Mouse (Mus musculus): ENCODE measurements around the gene Methig1. TPM values are rescaled to one million over a fixed set of nuclear protein-coding genes. Genes with fewer than 3 reads are reported as not detected.
A peak's percentile ranks its signal among the peaks of the same experiment; 100 is the strongest.
"Not testable (repeated sequence)": the region's sequence is repeated elsewhere in the genome, so short reads cannot be mapped to it uniquely, and the experiment has no call there.

Methig1 gene
- total RNA-seq (2022): under 1 TPM in 1 of 4 experiments, not detected in 3; 0.45 TPM

DNA sequence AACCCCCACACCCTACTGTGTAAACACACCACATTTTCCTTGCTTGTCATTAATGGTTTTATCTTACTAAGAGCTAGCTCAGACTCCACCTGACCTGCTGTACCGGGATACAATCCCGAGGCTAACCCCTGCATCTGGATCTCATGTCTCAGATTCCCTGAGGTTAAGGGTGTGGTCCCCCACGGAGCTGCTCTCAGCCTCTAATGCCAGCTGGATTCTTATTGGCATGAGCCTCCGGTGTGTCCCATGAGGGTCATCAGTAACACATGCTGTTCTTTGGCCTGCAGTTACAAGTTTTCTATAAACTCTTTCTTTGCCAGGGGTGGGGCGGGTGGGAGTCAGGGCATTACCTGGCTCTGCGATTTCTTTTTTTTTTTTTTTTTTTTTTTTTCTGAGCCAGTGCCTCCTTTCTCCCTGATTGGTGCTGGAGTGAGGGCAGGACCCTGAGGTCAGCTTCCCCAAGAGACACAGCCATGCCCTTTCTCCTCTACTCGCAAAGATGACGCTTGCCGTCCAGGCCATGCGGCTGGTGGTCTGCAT is at the start of gene Methig1, which contains the start of gene Mettl7a2:
TSS of gene Methig1 (plus strand) at position 439 of the 540 bp plus-strand sequence.
TSS of gene Mettl7a2 (plus strand) at position 490 of the 540 bp plus-strand sequence.
- DNase-seq (ENCODE audit: low spot score in 2 of 2): no peak

DNA sequence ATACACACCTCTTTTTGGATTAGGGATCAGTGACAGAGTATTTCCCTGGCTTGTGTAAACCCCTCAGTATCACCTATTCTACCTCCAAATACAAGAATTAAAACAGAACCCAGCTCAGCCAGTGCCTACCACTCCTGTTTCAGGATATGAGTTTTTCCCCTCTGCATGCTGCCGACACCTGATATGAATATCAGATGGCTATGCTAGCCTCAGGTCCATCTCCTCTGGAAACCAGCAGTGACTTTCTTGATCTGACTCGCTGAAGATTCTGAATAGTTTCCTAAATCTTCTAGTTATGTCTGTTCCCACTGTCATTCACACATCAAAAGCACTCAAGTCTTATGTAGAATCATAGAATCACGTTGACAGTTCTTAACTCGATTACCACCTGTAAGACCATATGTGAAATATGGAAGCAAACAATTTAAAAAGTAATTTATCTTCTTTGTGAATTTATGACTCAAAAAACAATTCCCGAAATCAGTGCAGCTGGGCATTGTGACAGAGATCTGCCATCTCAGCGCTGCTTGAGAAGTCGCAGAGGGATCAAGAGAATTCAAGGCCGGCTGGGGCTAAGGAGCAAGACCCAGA is 49.4 kb upstream of the Methig1 start:
- no peak for DNase-seq (ENCODE audit: low spot score in 2 of 2)

DNA sequence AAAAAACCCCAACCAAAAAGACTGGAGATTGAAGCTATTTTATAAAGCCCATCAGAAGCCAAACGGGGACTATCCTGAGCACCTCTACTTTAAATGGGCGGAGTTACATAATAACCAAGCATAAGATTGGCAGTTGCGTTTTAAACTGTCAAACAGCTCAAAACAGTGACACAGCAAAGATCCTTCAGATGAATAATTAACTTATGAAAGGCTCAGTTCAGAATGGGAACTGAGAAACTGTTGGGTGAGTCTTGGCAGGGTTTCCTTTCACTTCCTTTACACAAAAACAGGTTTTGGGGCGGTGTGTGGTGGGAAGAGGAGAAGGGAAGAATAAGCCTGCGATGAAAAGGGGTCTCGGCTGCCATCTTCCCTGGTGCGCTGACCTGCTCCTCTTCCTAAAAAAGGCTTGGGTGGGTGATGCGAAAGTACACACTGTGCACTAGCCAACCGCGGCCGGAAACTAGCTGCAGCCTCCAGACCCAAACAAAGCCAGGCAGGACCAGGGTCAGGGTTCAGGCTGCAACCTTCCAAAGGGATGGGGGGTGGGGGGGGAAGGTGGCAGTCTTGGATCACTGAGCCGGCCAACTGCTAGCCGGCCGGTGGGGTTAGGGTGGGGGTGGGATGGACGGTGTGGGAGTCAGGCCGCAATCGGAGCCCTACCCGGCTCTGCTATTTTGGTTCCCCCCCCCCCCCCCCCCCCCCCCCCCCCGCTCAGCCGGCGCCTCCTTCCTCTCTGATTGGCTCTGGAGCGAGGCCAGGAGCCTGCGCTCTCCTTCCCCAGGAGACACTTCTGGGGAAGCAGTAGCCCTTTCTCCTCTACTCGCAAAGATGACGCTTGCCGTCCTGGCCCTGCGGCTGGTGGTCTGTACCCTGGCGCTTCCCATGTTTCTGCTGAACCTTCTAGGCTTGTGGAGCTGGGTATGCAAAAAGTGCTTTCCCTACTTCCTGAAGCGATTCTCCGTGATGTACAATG is 48.6 kb upstream of the Methig1 start, which contains the start of gene Mettl7a1:
TSS of gene Mettl7a1 (plus strand) at position 122 of the 973 bp plus-strand sequence.
- peak; percentile 71 to 84 for DNase-seq (ENCODE audit: low spot score in 2 of 2)

DNA sequence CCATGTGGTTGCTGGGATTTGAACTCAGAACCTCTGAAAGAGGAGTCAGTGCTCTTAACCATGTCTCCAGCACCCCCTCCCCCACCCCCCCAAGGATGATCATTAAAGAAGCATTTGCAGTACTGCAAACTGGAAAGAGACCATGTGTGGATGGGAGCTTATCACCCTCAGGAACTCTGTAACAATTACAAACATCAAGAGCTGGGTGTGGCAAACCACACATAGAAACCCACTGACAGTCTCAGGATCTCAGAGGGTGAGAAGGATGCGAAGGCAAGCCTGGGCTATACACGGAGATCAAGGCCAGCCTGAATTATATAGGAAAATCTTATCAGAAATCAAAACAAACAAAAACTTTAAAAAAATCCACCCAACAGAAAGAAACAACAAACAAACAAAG is 46.7 kb upstream of the Methig1 start:
- DNase-seq (ENCODE audit: low spot score in 2 of 2): no peak

DNA sequence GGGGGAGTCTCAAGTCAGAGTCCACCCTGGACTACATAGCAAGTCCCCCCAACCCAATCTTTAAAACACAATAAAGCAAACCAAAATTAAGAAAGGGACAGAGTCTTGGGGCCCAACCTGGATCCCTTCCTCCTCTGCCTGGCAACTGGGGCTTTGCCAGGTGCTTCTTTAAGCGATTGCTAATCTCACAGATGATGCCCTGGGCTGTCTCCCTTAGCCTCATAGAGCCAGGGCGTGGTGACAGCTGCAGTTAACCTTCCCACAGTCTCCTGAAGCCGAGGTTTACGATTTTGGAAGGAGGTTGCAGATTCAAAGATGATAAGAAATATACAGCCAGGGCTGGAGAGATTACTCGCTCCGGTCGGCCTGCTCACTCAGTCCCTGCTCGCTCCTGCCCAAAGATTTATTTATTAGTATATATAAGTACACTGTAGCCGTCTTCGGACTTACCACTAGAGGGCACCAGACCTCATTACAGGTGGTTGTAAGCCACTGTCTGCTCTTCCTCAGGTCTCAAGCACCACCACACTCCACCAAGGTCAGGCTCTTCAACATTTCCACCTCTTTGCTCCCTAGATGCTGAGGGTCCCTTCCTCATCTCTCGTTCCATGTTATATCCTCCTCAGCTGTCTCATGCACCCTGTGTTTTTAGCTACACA is 45.4 kb upstream of the Methig1 start:
- DNase-seq (ENCODE audit: low spot score in 2 of 2): not testable (repeated sequence)

DNA sequence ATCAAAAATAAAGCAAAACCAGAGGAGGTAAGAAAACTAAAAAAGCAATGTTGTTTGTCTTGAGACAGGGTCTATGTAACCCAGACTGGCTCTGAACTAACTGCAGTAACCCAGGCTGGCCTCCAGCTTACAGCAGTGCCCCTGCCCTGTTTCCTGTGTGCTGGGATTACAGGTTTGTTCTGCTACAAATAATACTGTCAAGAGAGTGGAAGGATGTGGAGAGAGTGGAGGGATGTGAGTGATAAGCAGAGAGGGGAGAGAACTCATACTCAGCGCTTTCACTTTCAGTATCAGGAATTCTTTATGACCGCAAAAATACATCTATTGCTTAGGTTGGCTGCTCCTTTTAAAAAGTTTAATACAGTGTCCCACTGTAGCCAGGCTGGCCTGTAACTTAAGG is 40.6 kb upstream of the Methig1 start:
- no peak for DNase-seq (ENCODE audit: low spot score in 2 of 2)

DNA sequence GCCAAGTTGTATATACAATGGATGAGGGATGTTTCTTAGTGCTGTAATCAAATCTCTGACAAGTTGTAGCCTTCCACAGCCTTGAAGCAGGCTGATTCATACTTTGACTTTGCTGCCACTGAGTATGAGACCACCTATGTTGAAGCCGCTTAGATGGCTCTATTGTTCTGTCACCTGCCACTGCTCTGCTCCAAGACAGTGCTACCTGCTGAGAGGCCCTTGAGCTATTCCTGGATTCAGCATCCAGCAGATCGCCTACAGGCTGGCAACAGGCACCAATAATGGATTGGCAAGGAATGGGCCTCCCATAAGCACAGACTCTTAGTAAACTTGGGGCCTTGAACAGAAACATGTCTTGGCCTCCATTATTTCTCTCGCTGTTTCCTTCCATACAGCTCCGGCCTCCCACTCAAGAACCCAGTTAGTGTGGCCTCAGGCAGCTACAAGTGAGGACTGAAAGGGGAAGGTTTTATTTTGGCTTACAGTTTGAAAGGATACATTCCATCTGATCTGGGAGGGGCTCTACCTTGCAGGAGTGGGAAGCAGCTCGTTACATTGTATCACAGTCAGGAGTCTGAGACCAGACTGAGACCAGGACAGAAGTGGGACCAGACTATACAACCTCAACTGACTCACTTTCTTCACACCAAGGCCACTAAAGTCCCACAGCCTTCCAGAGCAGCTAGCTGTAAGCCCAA is 38.4 kb upstream of the Methig1 start:
- no peak for DNase-seq (ENCODE audit: low spot score in 2 of 2)

DNA sequence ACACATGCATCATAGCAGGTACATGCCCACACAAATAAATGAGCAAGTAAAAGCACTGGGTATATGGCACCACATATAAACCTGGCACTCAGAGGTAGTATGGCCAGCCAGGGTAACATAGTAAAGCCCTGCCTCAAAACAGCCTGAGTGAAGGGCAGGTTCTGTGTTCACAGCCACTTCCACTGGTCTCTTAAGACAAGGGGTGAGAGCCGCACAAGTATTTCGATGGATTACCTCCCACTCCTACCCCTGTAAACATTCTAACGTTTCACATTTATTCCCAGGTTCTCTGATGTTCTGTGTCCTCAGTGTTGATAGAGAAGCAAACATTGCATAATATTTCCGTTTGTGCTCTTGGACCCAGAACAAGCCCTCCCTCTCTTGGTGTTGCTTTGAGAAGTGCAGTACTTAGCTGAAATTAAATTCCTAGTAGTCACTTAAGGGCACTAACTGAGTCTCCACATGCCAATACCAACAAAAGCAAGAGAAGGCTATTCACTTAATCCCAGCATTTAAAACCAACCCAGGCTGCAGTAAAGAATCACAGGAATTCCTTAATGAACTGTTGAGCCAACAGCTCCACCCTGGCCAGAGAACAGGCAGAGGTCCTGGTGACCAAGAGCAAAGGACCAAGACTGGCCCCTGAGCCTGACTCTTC is 34.8 kb upstream of the Methig1 start:
- DNase-seq (ENCODE audit: low spot score in 2 of 2): not testable (repeated sequence)

DNA sequence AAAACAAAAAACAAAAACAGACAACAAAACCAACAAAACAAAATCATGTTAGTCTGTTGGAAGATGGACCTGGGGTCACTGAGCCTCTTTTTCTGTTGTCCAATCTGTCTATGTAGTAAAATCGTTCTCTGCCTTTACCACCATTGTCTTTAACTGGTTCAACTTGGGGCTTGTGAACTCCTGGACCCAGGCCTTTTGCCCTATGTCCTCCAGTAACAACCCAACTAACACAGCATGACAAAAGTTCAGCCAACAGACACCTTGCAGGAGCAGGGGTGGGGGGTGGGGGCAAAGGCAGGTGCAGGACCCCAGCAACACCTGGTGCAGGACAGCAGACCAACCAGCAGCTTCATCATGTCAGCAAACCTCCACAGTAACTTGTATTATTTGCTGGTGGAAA is 33.1 kb upstream of the Methig1 start:
- no peak for DNase-seq (ENCODE audit: low spot score in 2 of 2)

DNA sequence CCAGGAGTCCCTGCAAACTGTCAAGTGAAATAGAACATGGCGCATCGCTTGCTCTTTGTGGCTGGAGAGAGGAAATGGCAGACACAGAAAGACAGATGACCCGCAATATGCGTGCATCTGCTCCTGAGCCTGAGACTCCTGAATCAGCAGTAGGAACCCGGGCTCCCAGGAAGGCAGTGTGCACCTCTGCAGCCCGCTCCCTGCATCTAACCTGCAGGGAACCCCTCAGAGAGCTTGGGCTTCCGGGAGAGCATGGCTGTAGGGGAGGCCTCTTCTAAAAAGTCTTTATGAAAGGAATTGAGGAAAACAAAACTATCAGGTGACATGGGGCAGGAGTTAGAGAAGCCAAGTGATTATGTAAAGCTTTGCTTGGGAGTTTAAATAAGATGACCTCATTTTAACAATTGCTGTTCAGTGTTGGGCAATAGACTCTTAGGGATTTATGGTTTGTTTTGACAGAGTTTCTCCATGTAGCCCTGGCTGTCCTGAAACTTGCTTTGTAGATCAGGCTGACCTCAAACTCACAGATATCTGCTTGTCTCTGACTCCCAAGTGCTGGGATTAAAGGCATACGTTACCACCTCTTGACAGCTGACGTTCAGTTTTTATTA is 32.5 kb upstream of the Methig1 start:
- no peak for DNase-seq (ENCODE audit: low spot score in 2 of 2)

DNA sequence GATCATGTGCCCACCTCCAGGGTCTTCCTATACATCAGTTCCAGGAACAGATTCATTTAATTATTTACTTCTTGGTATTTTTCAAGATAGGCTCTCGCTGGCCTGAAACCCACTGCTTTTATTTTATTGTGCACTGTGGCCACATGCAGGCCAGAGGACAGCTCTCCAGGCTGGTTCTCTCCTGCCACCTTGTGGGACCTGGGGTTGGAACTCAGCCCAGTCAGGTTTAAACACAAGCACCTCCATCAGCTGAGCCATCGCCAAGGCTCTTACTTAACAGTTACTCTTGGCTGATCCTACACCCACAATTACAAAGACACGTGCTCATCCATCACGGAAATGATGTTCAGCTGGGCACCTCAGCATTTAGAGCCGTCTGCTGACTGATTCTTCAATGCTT is 31.8 kb upstream of the Methig1 start:
- peak in 1 of 2 experiments; percentile 51 for DNase-seq (ENCODE audit: low spot score in 2 of 2)

DNA sequence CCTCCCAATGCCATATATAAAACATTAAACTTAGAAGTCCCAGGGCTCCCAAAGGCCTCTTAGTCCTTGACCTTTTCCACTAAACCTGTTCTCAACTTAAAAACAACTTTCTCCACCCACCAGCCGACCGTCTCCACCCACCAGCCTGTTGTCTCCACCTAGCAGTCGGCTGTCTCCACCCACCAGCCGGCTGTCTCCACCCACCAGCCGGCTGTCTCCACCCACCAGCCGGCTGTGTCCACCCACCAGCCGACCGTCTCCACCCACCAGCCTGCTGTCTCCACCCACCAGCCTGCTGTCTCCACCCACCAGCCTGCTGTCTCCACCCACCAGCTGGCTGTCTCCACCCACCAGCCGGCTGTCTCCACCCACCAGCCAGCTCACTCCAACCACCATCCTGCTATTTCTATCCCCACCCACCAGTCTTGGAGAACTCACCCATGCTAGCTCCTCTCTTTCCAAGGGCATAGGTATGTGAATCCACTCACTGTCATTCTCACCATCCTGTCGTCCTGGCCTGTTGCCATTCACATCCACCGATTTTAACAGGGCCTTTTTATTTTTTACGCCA is 28.8 kb upstream of the Methig1 start:
- DNase-seq (ENCODE audit: low spot score in 2 of 2): no peak

DNA sequence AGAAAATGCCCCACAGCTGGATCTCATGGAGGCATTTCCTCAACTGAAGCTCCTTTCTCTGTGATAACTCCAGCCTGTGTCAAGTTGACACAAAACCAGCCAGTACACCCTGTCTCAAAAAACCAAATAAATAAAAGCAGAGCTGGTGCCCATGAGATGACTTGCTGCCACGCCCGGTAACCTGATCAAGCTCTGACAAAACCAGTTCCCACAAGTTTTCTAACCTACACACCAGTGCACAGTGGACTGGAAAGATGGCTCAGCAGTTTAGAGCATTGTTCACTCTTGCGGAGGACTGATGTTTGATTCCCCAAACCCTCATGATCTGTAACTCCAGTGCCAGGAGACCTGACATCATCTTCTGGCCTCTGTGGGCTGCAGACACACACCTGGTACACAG is 27.7 kb upstream of the Methig1 start:
- DNase-seq (ENCODE audit: low spot score in 2 of 2): no peak

DNA sequence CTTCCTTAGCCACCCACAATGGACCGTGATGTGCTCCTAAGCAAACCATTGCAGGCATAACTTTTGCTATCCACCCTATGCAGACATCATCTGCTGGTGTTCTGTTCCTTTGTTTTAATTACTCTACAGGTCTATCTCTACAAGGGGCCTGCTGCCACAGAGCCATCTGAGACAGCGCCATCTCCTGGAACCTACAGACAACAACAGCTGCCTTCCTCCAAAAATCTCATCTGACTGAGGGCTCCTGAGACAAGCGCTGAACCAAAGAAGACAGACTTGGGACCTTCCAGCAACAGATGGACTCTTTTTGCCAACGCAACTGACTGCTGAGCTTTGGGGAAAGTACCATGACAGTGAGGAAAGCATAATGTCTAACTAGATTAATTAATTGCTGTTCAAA is 24.9 kb upstream of the Methig1 start:
- DNase-seq (ENCODE audit: low spot score in 2 of 2): not testable (repeated sequence)

DNA sequence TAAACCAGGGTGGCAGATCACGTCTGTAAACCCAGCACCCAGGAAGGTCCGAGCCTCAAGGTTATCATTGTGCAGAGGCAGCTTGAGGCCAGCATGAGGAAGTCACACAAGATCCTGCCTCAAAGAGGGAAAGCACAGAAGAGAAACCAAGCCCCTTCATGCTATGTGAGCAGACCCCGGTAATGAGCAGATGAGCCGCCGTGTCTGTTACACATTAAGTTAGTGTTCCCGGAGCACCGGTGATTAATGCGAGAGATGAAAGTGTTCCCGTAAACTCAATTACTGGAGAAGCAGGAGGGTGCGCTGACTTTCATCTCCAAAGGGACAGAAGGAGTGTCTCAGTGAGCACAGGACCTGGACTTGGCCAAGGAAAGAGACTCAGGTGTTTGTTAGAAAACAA is 23.6 kb upstream of the Methig1 start:
- DNase-seq (ENCODE audit: low spot score in 2 of 2): not testable (repeated sequence)

DNA sequence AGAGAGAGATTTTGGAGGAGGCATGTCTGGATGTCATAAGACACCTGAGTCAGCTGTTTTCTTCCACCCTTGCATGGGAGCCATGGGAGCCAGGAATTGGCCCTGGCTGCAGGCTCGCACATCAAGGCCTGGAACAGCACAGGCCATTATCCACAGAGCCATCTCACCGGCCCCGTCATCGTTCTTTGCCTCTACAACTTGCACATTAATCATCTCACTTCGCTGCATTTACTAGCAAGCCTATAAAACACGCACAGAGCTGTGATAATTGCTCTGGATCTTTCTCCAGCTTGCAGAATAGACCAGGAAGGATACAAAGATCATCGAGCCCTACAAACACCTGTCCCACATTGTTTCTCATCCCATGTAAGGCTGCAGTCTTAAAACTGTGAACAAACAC is 22.2 kb upstream of the Methig1 start:
- no peak for DNase-seq (ENCODE audit: low spot score in 2 of 2)

DNA sequence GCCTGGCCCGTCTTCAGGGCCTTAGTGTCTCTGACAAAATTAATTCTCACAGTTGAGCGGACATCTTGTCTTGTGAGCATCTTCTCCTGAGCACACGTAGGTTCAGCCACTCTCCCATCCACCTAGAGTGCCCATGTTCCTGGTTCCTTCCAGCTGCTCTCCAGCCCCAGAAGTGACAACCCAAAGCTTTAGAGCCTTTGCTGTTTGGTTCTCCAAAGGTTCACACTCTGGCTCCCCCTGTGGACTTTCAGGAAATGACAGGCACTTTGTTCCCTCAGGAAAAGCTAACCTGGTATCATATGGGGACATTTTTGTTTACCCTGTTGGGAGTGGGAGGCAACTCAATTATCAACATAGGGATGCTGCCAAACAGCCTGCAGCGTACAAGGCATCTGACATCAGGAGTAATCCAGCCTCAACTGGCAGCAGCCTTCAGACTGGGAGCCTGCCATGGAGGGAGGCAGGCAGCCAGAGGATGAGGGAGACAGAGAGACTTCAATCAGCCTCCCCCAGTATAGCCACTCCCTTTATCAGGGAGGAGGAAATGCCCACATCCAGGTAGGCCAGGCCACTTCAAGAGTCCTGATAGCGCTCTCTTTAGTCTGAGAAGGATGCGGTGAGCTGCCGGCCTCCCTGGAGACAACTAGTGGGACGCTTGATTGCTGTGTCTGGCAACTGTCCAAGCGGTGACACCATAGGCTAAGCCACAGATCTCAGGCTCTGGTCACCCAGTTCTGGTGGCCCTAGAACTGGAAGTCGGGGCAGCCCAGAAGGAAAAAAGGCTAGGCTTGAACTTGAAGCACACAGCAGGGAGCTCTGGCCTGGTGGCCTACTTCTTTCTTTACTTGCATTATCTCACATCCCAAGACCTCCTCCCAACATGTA is 20.6 kb upstream of the Methig1 start:
- not testable (repeated sequence) for DNase-seq (ENCODE audit: low spot score in 2 of 2)

DNA sequence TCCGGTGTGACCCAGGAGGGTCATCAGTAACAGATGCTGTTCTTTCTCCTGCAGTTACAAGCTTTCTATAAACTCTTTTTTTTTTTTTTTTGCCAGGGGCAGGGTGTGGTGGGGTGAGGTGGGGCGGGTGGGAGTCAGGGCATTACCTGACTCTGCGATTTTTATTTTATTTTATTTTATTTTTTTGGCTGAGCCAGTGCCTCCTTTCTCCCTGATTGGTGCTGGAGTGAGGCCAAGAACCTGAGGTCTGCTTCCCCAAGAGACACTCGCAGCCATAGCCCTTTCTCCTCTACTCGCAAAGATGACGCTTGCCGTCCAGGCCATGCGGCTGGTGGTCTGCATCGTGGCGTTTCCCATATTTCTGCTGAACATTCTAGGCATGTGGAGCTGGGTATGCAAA is 18.3 kb upstream of the Methig1 start, which contains the start of gene Mettl7a3:
TSS of gene Mettl7a3 (plus strand) at position 301 of the 400 bp plus-strand sequence.
- DNase-seq (ENCODE audit: low spot score in 2 of 2): no peak

DNA sequence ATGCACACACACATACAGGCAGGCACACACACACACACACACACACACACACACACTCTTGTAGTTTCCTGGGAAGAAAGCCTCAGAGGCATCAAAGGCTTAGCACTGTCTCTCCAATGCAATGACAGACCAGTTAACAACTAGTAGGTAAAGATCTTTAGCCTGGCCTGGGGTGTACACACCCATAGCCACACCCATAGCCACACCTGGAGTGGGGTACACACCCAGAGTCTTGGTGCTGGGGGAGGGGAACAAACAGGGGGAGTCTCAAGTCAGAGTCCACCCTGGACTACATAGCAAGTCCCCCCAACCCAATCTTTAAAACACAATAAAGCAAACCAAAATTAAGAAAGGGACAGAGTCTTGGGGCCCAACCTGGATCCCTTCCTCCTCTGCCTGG is 15.6 kb upstream of the Methig1 start:
- not testable (repeated sequence) for DNase-seq (ENCODE audit: low spot score in 2 of 2)
